ENCODE assay signal across 17 mouse cellular contexts in the genomic region with DNA sequence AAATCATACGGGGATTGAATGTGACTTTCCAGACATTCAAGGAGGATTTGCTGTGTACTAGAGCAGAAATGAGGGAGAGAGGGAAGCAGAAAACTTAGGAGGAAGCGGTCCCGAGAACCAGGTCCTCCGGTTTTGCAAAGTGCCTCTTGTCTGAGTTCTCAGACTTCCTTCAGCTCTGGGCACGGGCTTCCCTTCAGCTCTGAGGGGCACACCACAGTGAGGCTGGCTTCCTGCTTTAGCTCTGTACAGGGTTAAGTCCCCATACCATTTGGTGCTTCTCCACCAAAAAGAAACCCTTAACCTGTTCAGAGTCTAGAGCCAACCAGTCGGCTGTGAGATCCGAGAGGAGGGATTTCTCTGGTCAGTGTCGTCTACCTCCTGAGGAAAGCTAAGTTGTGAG.
"Had no signal": no experiment of that assay in that cellular context is flagged by ENCODE, and none has a peak within 500 bp of the region (broad histone marks: within the 10 kb centered on the region; RNA-seq: fewer than 3 reads in every experiment).

No protein-coding gene starts in this region.

- DNase-seq: left cerebral cortex, postnatal 4 days; liver; liver, embryonic 13.5 days; liver, postnatal 0 days; lung, adult 18-20 months; lung, adult 2 months; lung, embryonic 14.5 days; lung, postnatal 10 days; lung, postnatal 14 days; lung, postnatal 36 days; lung, postnatal 4 days; midbrain, embryonic 14.5 days had no signal

- ATAC-seq: liver, embryonic 12.5 days; liver, postnatal 0 days; lung, postnatal 0 days; midbrain, embryonic 13.5 days; midbrain, embryonic 15.5 days; midbrain, embryonic 16.5 days had no signal
